Mouse (Mus musculus) neural tube, embryonic 14.5 days (tissue): ENCODE measurements at regions not wholly inside any gene's neighbourhood (a gene's known extent, or its start where the extent isn't known, plus 50 kb on each side); places are given as distances from the start of the nearest gene placed in this dataset.

ENCODE experiments used
- ATAC-seq: fragments of 200-750 bp; cut with Nextera tagmentation; 2 replicates; pipeline ENCODE4 v1.8.0; 2017; ENCODE audit warnings: low read depth, mild to moderate bottlenecking, moderate TSS enrichment, moderate library complexity
- H3K27ac ChIP-seq: fragments of 300-500 bp; sonication (generic); 2 replicates; pipeline ENCODE4 v1.5.1; 2014; ENCODE audit warnings: low read depth, mild to moderate bottlenecking, control low read depth, low read length, moderate library complexity, mixed read lengths
- H3K27me3 ChIP-seq: fragments of 300-500 bp; sonication (generic); 2 replicates; pipeline ENCODE4 v1.6.1; 2014; ENCODE audit warnings: low read length; ENCODE audit not compliant: control insufficient read depth, insufficient read depth
- H3K36me3 ChIP-seq: fragments of 300-500 bp; sonication (generic); 2 replicates; pipeline ENCODE4 v1.6.1; 2014; ENCODE audit warnings: low read length, mixed read lengths; ENCODE audit not compliant: control insufficient read depth, insufficient read depth
- H3K4me1 ChIP-seq: fragments of 300-500 bp; sonication (generic); 2 replicates; pipeline ENCODE4 v1.6.1; 2014; ENCODE audit warnings: low read length; ENCODE audit not compliant: control insufficient read depth, insufficient read depth
- H3K4me2 ChIP-seq: fragments of 300-500 bp; sonication (generic); 2 replicates; pipeline ENCODE4 v1.6.1; 2014; ENCODE audit warnings: mild to moderate bottlenecking, low read depth, low read length, control low read depth
- H3K4me3 ChIP-seq: fragments of 300-500 bp; sonication (generic); 2 replicates; pipeline ENCODE4 v1.5.1; 2014; ENCODE audit warnings: low read depth, low read length, control low read depth, mixed read lengths
- H3K9ac ChIP-seq: fragments of 300-500 bp; sonication (generic); replicated peaks from 2 replicates; pipeline ENCODE4 v1.6.1; 2014; ENCODE audit warnings: low read depth, mild to moderate bottlenecking, control low read depth, low read length, mixed read lengths
- H3K9me3 ChIP-seq: fragments of 300-500 bp; sonication (generic); 2 replicates; pipeline ENCODE4 v1.6.1; 2016; ENCODE audit warnings: low read length; ENCODE audit not compliant: control insufficient read depth
- WGBS: fragments of 180-500 bp; shearing (Covaris S2); extraction: QIAGEN DNeasy Blood & Tissue Kit; methylation state at CpG from one replicate; pipeline ENCODE4 v1.1.7; 2014; 5-methylcytosine and 5-hydroxymethylcytosine counted together

- ATAC-seq: no peak
- H3K9me3 ChIP-seq: no peaks in the 10 kb centered on the region
- no peak overlapping the region for H3K27ac ChIP-seq
- no peaks in the 10 kb centered on the region for H3K27me3 ChIP-seq
- H3K36me3 ChIP-seq: no peaks in the 10 kb centered on the region
- H3K4me3 ChIP-seq: no peak overlapping the region
- H3K9ac ChIP-seq: no peak overlapping the region
- no peak overlapping the region for H3K4me2 ChIP-seq
- no peaks in the 10 kb centered on the region; the same call in 1 of the 2 replicates for H3K4me1 ChIP-seq
- WGBS: 67% methylated on average over 14 of the region's 14 CpGs
These were observed 233.3 kb downstream of the Gadd45g start for GRCm38 (mm10) chr13:52079678-52080246.

- WGBS: 75% methylated on average over 9 of the region's 9 CpGs
- Histone ChIP-seq H3K27ac (no peak overlapping the region), H3K4me1 (no peaks in the 10 kb centered on the region; the same call in 1 of the 2 replicates)
These were observed 237.3 kb downstream of the Gadd45g start for GRCm38 (mm10) chr13:52083601-52084455.

GRCm38 (mm10) chr13:52085110-52085509, 238.6 kb downstream of the Gadd45g start:
- Histone ChIP-seq H3K27me3 (no peaks in the 10 kb centered on the region), H3K36me3 (no peaks in the 10 kb centered on the region), H3K4me3 (no peak overlapping the region), H3K4me2 (no peak overlapping the region), H3K9me3 (no peaks in the 10 kb centered on the region), H3K27ac (no peak overlapping the region), H3K4me1 (no peaks in the 10 kb centered on the region), H3K9ac (no peak overlapping the region)
- WGBS: 38% methylated on average over 3 of the region's 3 CpGs
- no peak for ATAC-seq

More at GRCm38 (mm10) chr13:52083601-52084455, 237.3 kb downstream of the Gadd45g start:
- no peak overlapping the region for H3K4me3 ChIP-seq
- no peak overlapping the region for H3K9ac ChIP-seq
- H3K4me2 ChIP-seq: no peak overlapping the region
- H3K9me3 ChIP-seq: no peaks in the 10 kb centered on the region
- no peaks in the 10 kb centered on the region for H3K27me3 ChIP-seq
- no peak for ATAC-seq
- no peaks in the 10 kb centered on the region for H3K36me3 ChIP-seq

GRCm38 (mm10) chr13:52088319-52088718, 241.8 kb downstream of the Gadd45g start:
- WGBS: 46% methylated on average over 8 of the region's 8 CpGs
- ATAC-seq: no peak

GRCm38 (mm10) chr13:52090365-52090764, 243.9 kb downstream of the Gadd45g start:
- H3K27me3 ChIP-seq: no peaks in the 10 kb centered on the region
- H3K27ac ChIP-seq: no peak overlapping the region
- no peak overlapping the region for H3K4me2 ChIP-seq
- 80% methylated on average over 4 of the region's 4 CpGs for WGBS
- H3K36me3 ChIP-seq: no peaks in the 10 kb centered on the region
- ATAC-seq: no peak
- H3K9me3 ChIP-seq: no peaks in the 10 kb centered on the region
- no peak overlapping the region for H3K4me3 ChIP-seq
- H3K9ac ChIP-seq: no peak overlapping the region
- H3K4me1 ChIP-seq: no peaks in the 10 kb centered on the region

More at GRCm38 (mm10) chr13:52088319-52088718, 241.8 kb downstream of the Gadd45g start:
- Histone ChIP-seq H3K4me3 (no peak overlapping the region), H3K9me3 (no peaks in the 10 kb centered on the region), H3K36me3 (no peaks in the 10 kb centered on the region), H3K27me3 (no peaks in the 10 kb centered on the region), H3K4me2 (no peak overlapping the region), H3K27ac (no peak overlapping the region), H3K9ac (no peak overlapping the region), H3K4me1 (no peaks in the 10 kb centered on the region)

- Histone ChIP-seq H3K4me1 (no peaks in the 10 kb centered on the region), H3K27ac (no peak overlapping the region), H3K36me3 (no peaks in the 10 kb centered on the region), H3K4me2 (no peak overlapping the region), H3K4me3 (no peak overlapping the region), H3K9me3 (no peaks in the 10 kb centered on the region), H3K9ac (no peak overlapping the region), H3K27me3 (no peaks in the 10 kb centered on the region)
- no peak for ATAC-seq
- 84% methylated on average over 7 of the region's 7 CpGs for WGBS
These were observed 248.3 kb downstream of the Gadd45g start for GRCm38 (mm10) chr13:52094785-52095184.

GRCm38 (mm10) chr13:52096506-52096905, 250.0 kb downstream of the Gadd45g start:
- Histone ChIP-seq H3K4me1 (no peaks in the 10 kb centered on the region), H3K4me2 (no peak overlapping the region), H3K27me3 (no peaks in the 10 kb centered on the region), H3K27ac (no peak overlapping the region), H3K4me3 (no peak overlapping the region), H3K36me3 (no peaks in the 10 kb centered on the region), H3K9ac (no peak overlapping the region), H3K9me3 (no peaks in the 10 kb centered on the region)
- 81% methylated on average over 7 of the region's 7 CpGs for WGBS
- no peak for ATAC-seq

GRCm38 (mm10) chr13:52105989-52106642, 259.6 kb downstream of the Gadd45g start:
- no peak overlapping the region for H3K4me2 ChIP-seq
- H3K27me3 ChIP-seq: no peaks in the 10 kb centered on the region
- WGBS: 47% methylated on average over 9 of the region's 9 CpGs
- peak; percentile 32; the same call in 1 of the 2 replicates for ATAC-seq
- no peak overlapping the region for H3K9ac ChIP-seq
- peaks cover 3% of the 10 kb centered on the region; the same call in 1 of the 2 replicates for H3K4me1 ChIP-seq
- H3K4me3 ChIP-seq: no peak overlapping the region
- no peaks in the 10 kb centered on the region for H3K9me3 ChIP-seq
- no peaks in the 10 kb centered on the region for H3K36me3 ChIP-seq
- H3K27ac ChIP-seq: no peak overlapping the region
